10 mouse cellular contexts compared by ENCODE assay signal in genomic region chr9:33000691-33001164, GRCm38 (mm10).
A peak's percentile ranks its signal among the peaks of the same experiment; 100 is the strongest.
DNase-seq lines count a peak whose midpoint lies in the region; ATAC-seq and TF ChIP-seq lines count a peak whose summit lies in the region.
"Had no signal": no experiment of that assay in that cellular context is flagged by ENCODE, and none has a peak within 500 bp of the region (broad histone marks: within the 10 kb centered on the region; RNA-seq: fewer than 3 reads in every experiment).

No protein-coding gene starts in this region.

- 49% methylated on average over 7 of the region's 7 CpGs for WGBS in kidney, adult 2 months
- 56% methylated on average over 7 of the region's 7 CpGs for WGBS in kidney, embryonic 14.5 days
- 69% methylated on average over 7 of the region's 7 CpGs for WGBS in forebrain, embryonic 11.5 days

- no peak for TF ChIP-seq CTCF in kidney, adult 2 months (conservative IDR thresholded peaks at IDR 0.05; ENCODE audit: insufficient read depth, insufficient read length, low read depth, low read length)
- TF ChIP-seq CTCF in gastrocnemius, adult 2 months (IDR thresholded peaks at IDR 0.05), result no peak

- no peaks in the 10 kb centered on the region; the same call in 1 of the 2 replicates for H3K27me3 ChIP-seq in kidney, adult 2 months (replicated peaks; ENCODE audit: control insufficient read depth, insufficient read depth, low read length)
- no peaks in the 10 kb centered on the region for H3K27me3 ChIP-seq in kidney, embryonic 14.5 days (ENCODE audit: control insufficient read depth, insufficient read depth, low read length)
- H3K27me3 ChIP-seq in forebrain, embryonic 11.5 days (ENCODE audit: control insufficient read depth, insufficient read depth, low read length), result no peaks in the 10 kb centered on the region
- H3K27me3 ChIP-seq: CH12.LX had no signal

- no peaks in the 10 kb centered on the region for H3K4me1 ChIP-seq in kidney, adult 2 months (ENCODE audit: control insufficient read depth, insufficient read depth, low read length)
- 0 out of 2 replicates have a peak, but pooled peaks cover 7% of the 10 kb centered on the region for H3K4me1 ChIP-seq in kidney, embryonic 14.5 days (ENCODE audit: control insufficient read depth, insufficient read depth, low read length)
- H3K4me1 ChIP-seq in forebrain, embryonic 11.5 days (replicated peaks; ENCODE audit: control insufficient read depth, insufficient read depth, low read length), result no peaks in the 10 kb centered on the region

- no peaks in the 10 kb centered on the region for H3K36me3 ChIP-seq in kidney, adult 2 months (ENCODE audit: control insufficient read depth, insufficient read depth, low read length)
- no peaks in the 10 kb centered on the region for H3K36me3 ChIP-seq in kidney, embryonic 14.5 days (ENCODE audit: control insufficient read depth, insufficient read depth, low read length)
- no peaks in the 10 kb centered on the region for H3K36me3 ChIP-seq in forebrain, embryonic 11.5 days (ENCODE audit: control insufficient read depth, insufficient read depth, low read length)

- H3K9ac ChIP-seq in kidney, embryonic 14.5 days (ENCODE audit: low read depth, low read length), result no peak overlapping the region
- H3K9ac ChIP-seq in forebrain, embryonic 11.5 days (ENCODE audit: low read length), result no peak overlapping the region

- DNase-seq in kidney, adult 2 months, result peak; percentile 21
- DNase-seq in gastrocnemius, adult 2 months, result peak; percentile 49
- peak; percentile 46 for DNase-seq in heart, postnatal 4 days
- DNase-seq in mesoderm, embryonic 11.5 days (ENCODE audit: low read depth, low spot score), result peak; percentile 57
- DNase-seq in forebrain, embryonic 11.5 days (ENCODE audit: low spot score), result no peak
- DNase-seq in cerebellum, adult 11-12 months, result no peak
- no peak for DNase-seq in spleen, postnatal 36 days (ENCODE audit: low spot score in 2 of 2)
- DNase-seq: right cerebral cortex, adult 18-20 months had no signal

- H3K4me2 ChIP-seq in kidney, embryonic 14.5 days (replicated peaks; ENCODE audit: low read depth, low read length), result no peak overlapping the region
- H3K4me2 ChIP-seq in forebrain, embryonic 11.5 days (ENCODE audit: low read depth, low read length, severe bottlenecking), result no peak overlapping the region

- TF ChIP-seq POLR2A in kidney, adult 2 months (IDR thresholded peaks at IDR 0.05; ENCODE audit: low read depth, low read length), result no peak

- peaks cover 4% of the 10 kb centered on the region; the same call in 1 of the 2 replicates for H3K9me3 ChIP-seq in kidney, embryonic 14.5 days (ENCODE audit: control insufficient read depth, low read length)
- H3K9me3 ChIP-seq in forebrain, embryonic 11.5 days (ENCODE audit: control insufficient read depth, low read length), result no peaks in the 10 kb centered on the region; the same call in 1 of the 2 replicates

- no peak overlapping the region for H3K4me3 ChIP-seq in kidney, adult 2 months (ENCODE audit: insufficient read depth, low read depth, low read length)
- no peak overlapping the region for H3K4me3 ChIP-seq in kidney, embryonic 14.5 days (ENCODE audit: low read length)
- H3K4me3 ChIP-seq in gastrocnemius, adult 2 months, result peak overlapping the region; percentile 49
- H3K4me3 ChIP-seq in forebrain, embryonic 11.5 days (ENCODE audit: low read depth, low read length), result no peak overlapping the region

- ATAC-seq in kidney, embryonic 14.5 days (ENCODE audit: low FRiP score, low TSS enrichment), result no peak
- no peak for ATAC-seq in forebrain, embryonic 11.5 days (replicated peaks; ENCODE audit: low FRiP score)

- no peak overlapping the region for H3K27ac ChIP-seq in kidney, adult 2 months (ENCODE audit: insufficient read depth, low read depth, low read length)
- H3K27ac ChIP-seq in kidney, embryonic 14.5 days (ENCODE audit: low read depth, low read length), result no peak overlapping the region; the same call in 1 of the 2 replicates
- H3K27ac ChIP-seq in gastrocnemius, adult 2 months, result peak overlapping the region; percentile 29
- H3K27ac ChIP-seq in forebrain, embryonic 11.5 days (ENCODE audit: low read depth, low read length), result no peak overlapping the region

- intact Hi-C loops in gastrocnemius, adult 2 months (cut with DNase I), result no loop called here

Comparison
In these comparisons a context has a peak if more than half of its experiments do, and no peak if none do; other contexts are left out.
1. DNase-seq: peak in kidney, adult 2 months (single experiment), gastrocnemius, adult 2 months (single experiment), heart, postnatal 4 days (single experiment) and mesoderm, embryonic 11.5 days (single experiment); none in forebrain, embryonic 11.5 days (single experiment), cerebellum, adult 11-12 months (single experiment) and spleen, postnatal 36 days (0 of 2).